Mouse (Mus musculus) CH12.LX (cell line): ENCODE measurements around the gene Apoa2. TPM values are rescaled to one million over a fixed set of nuclear protein-coding genes. Genes with fewer than 3 reads are reported as not detected.

Experiments
- DNase-seq: peaks from one replicate; pipeline ENCODE4 v3.0.0-alpha.2; 2013; ENCODE audit errors: extremely low read depth
- H3K27ac ChIP-seq: 2 replicates; pipeline ENCODE4 v1.5.1; 2012; ENCODE audit warnings: low read depth, mild to moderate bottlenecking, control low read depth, moderate library complexity; ENCODE audit not compliant: insufficient read depth
- H3K27me3 ChIP-seq: replicated peaks from 2 replicates; pipeline ENCODE3; 2012; ENCODE audit warnings: inconsistent platforms
- H3K36me3 ChIP-seq, 2 experiments: replicated peaks in 1 of 2; 2 replicates each; pipeline versions ENCODE3 to v1.6.1; 2012; ENCODE audit warnings: inconsistent platforms in 1 of 2, low read length in 1 of 2, mild to moderate bottlenecking in 1 of 2, mixed read lengths in 1 of 2, moderate library complexity in 1 of 2; ENCODE audit not compliant: control insufficient read depth in 1 of 2, insufficient read depth in 1 of 2
- H3K4me1 ChIP-seq, 2 experiments: 2 replicates each; pipeline ENCODE4 v1.6.1; 2012; ENCODE audit warnings: inconsistent platforms in 1 of 2, moderate library complexity in 1 of 2; ENCODE audit not compliant: insufficient read depth in 2 of 2, control insufficient read depth in 1 of 2
- H3K4me2 ChIP-seq: 2 replicates; pipeline ENCODE4 v1.6.1; 2012; ENCODE audit warnings: low read depth, mild to moderate bottlenecking, control low read depth; ENCODE audit not compliant: poor library complexity, insufficient read depth, severe bottlenecking
- H3K4me3 ChIP-seq, 3 experiments: fragments of 150-350 bp in 1 of 3; sonication (generic) in 1 of 3; replicated peaks in 1 of 3; 2 replicates each; pipeline versions ENCODE3 to v1.5.1; 2011 to 2012; ENCODE audit warnings: low read depth in 2 of 3, low read length in 2 of 3, mild to moderate bottlenecking in 2 of 3, moderate library complexity in 2 of 3, control low read depth in 1 of 3, improper control_type of control experiment in 1 of 3, inconsistent platforms in 1 of 3, mixed read lengths in 1 of 3; ENCODE audit not compliant: poor library complexity in 1 of 3
- H3K79me2 ChIP-seq: replicated peaks from 2 replicates; pipeline ENCODE4 v1.6.1; 2012; ENCODE audit warnings: mild to moderate bottlenecking, moderate library complexity; ENCODE audit not compliant: control insufficient read depth, poor library complexity, insufficient read depth, severe bottlenecking; ENCODE audit errors: extremely low read depth
- H3K9ac ChIP-seq: 2 replicates; pipeline ENCODE4 v1.6.1; 2012; ENCODE audit warnings: low read depth, mild to moderate bottlenecking, control low read depth, moderate library complexity; ENCODE audit not compliant: insufficient read depth
- H3K9me3 ChIP-seq: replicated peaks from 2 replicates; pipeline ENCODE3; 2012; ENCODE audit warnings: low read length, inconsistent platforms, mixed read lengths
- GABPA ChIP-seq: IDR thresholded peaks from 2 replicates; pipeline ENCODE4 v1.6.1; 2012; ENCODE audit warnings: low read depth, low read length, improper control_type of control experiment, inconsistent platforms; ENCODE audit not compliant: insufficient replicate concordance
- IRF4 ChIP-seq: IDR thresholded peaks from 2 replicates; pipeline ENCODE4 v1.6.1; 2014; ENCODE audit warnings: low read depth, mild to moderate bottlenecking, inconsistent platforms, low read length, improper control_type of control experiment
- KAT2A ChIP-seq: IDR thresholded peaks from 2 replicates; pipeline ENCODE4 v1.6.1; 2012; ENCODE audit warnings: low read length, improper control_type of control experiment, inconsistent platforms; ENCODE audit not compliant: insufficient replicate concordance
- UBTF ChIP-seq: IDR thresholded peaks from 2 replicates; pipeline ENCODE4 v1.6.1; 2012; ENCODE audit warnings: low read depth, mild to moderate bottlenecking, inconsistent platforms, low read length, improper control_type of control experiment, moderate library complexity
- USF1 ChIP-seq: IDR thresholded peaks from 2 replicates; pipeline ENCODE4 v1.6.1; 2014; ENCODE audit warnings: low read depth, mild to moderate bottlenecking, inconsistent platforms, low read length, improper control_type of control experiment
- USF2 ChIP-seq: conservative IDR thresholded peaks from 2 replicates; pipeline ENCODE4 v1.6.1; 2011; ENCODE audit warnings: low read depth, low read length, improper control_type of control experiment
- dilution Hi-C: fragments of 300-500 bp; cut with MboI; formaldehyde crosslinking; loops from 2 replicates; pipeline ENCODE4 v1.14.3; 2020; ENCODE audit warnings: low sequenced_read_pairs; ENCODE audit not compliant: extremely low pct_unique_long_range_greater_than_20kb, extremely low pct_ligation_motif_present
- in situ Hi-C: fragments of 300-500 bp; cut with MboI; formaldehyde crosslinking; loops from 3 replicates; pipeline ENCODE4 v1.14.3; 2019; ENCODE audit warnings: low sequenced_read_pairs, low pct_ligation_motif_present, low pct_unique_long_range_greater_than_20kb, mixed read lengths
- polyA plus RNA-seq: library from polyadenylated mRNA; unstranded; fragments of >175 nt; gene quantifications from 2 replicates; pipeline ENCODE4 v1.2.1, GENCODE M21; 2012; ENCODE audit warnings: low read depth; ENCODE audit not compliant: insufficient read length
- total RNA-seq, 2 experiments: library from RNA; depleted of rRNA; stranded (reverse); fragments of 300-350 nt in 1 of 2; fragments of >200 nt in 1 of 2; gene quantifications; 2 replicates each; pipeline ENCODE4 v1.2.3; 2012 to 2014

The Apoa2 gene
- total and polyA plus RNA-seq, 3 experiments, result 3.0 to 5.3 (median 3.1) TPM

DNA sequence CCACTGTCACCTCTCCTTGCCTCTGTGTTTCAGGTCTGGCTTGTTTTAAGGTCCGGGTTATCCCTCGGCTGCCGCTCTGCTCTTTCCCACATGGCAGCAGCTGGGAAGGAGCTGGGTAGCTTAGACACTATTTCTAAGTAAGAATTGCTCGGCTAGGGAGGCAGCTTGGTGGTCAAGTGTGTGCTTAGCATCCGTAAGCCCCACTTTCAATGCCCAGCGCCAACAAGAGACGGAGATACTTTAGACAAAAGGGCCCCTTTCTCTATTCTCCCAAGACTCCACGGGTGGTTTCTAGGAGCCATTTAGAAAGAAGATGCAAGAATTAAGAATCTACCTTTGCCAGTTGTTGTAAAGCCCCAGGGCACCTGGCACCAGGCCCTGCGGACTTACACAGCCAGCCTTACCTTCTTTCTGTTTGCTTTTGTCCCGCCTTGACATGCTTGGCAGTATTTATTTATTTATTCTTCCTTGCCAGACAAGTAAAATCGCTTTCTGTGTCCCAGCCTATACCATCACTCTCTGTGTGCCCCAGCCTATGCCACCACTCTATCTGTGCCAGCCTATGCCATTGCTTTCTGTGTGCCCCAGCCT lies 50.4 kb downstream of the Apoa2 start:
- H3K9me3 ChIP-seq, result no peaks in the 10 kb centered on the region
- H3K4me1 ChIP-seq, result peaks cover 0 to 30% of the 10 kb centered on the region in 2 experiments; a peak in 2 of 4 replicates
- dilution Hi-C loops (no loop called here), in situ Hi-C loops (no loop called here)
- no peak overlapping the region for H3K27ac ChIP-seq
- no peak overlapping the region for H3K4me3 ChIP-seq
- H3K9ac ChIP-seq, result no peak overlapping the region
- DNase-seq, result no peak
- peaks cover 57 to 79% of the 10 kb centered on the region in 2 experiments for H3K36me3 ChIP-seq
- H3K79me2 ChIP-seq, result no peaks in the 10 kb centered on the region
- no peaks in the 10 kb centered on the region for H3K27me3 ChIP-seq
- TF ChIP-seq UBTF (no peak), USF2 (no peak), GABPA (no peak), USF1 (no peak), KAT2A (no peak), IRF4 (no peak)
- H3K4me2 ChIP-seq, result no peak overlapping the region

Other genes starting within 250 kb of the Apoa2 start
Only the 20 nearest of the 25 such genes appear.
- gene Fcgr3, start 160.1 kb upstream of the Apoa2 start, total RNA-seq (2012; rRNA removed), result 4.3 and 8.5 TPM in 2 replicates
- gene Fcgr3, start 160.1 kb upstream of the Apoa2 start, total RNA-seq (2014; rRNA removed), result 6.1 and 6.3 TPM in 2 replicates
- gene Fcgr3, start 160.1 kb upstream of the Apoa2 start, polyA plus RNA-seq, result 2.6 and 3.7 TPM in 2 replicates
- gene Cfap126, start 111.1 kb upstream of the Apoa2 start, total RNA-seq (2012; rRNA removed), result 0.76 and 2.0 TPM in 2 replicates
- gene Cfap126, start 111.1 kb upstream of the Apoa2 start, total RNA-seq (2014; rRNA removed), result 0.43 and 0.79 TPM in 2 replicates
- 2.5 and 3.4 TPM in 2 replicates for gene Cfap126, start 111.1 kb upstream of the Apoa2 start, polyA plus RNA-seq
- gene Sdhc, start 74.5 kb upstream of the Apoa2 start, total RNA-seq (2012; rRNA removed), result 79.4 and 87.5 TPM in 2 replicates
- 178 and 205 TPM in 2 replicates for gene Sdhc, start 74.5 kb upstream of the Apoa2 start, total RNA-seq (2014; rRNA removed)
- gene Sdhc, start 74.5 kb upstream of the Apoa2 start, polyA plus RNA-seq, result 120 and 153 TPM in 2 replicates
- 0.04 and 0.21 TPM in 2 replicates for gene Mpz, start 74.3 kb upstream of the Apoa2 start, total RNA-seq (2012; rRNA removed)
- gene Mpz, start 74.3 kb upstream of the Apoa2 start, total RNA-seq (2014; rRNA removed), result not detected in 2 replicates
- gene Mpz, start 74.3 kb upstream of the Apoa2 start, polyA plus RNA-seq, result 0.26 and 0.49 TPM in 2 replicates
- gene Pcp4l1, start 28.8 kb upstream of the Apoa2 start, total RNA-seq (2012; rRNA removed), result not detected in 2 replicates
- gene Pcp4l1, start 28.8 kb upstream of the Apoa2 start, total RNA-seq (2014; rRNA removed), result not detected in 2 replicates
- not detected in 2 replicates for gene Pcp4l1, start 28.8 kb upstream of the Apoa2 start, polyA plus RNA-seq
- gene Nr1i3, start 11.1 kb upstream of the Apoa2 start, total RNA-seq (2012; rRNA removed), result 1.2 and 1.6 TPM in 2 replicates
- gene Nr1i3, start 11.1 kb upstream of the Apoa2 start, total RNA-seq (2014; rRNA removed), result not detected in 2 replicates
- 0.10 and 0.23 TPM in 2 replicates for gene Nr1i3, start 11.1 kb upstream of the Apoa2 start, polyA plus RNA-seq
- 37.1 and 37.6 TPM in 2 replicates for gene Tomm40l, start 2.5 kb upstream of the Apoa2 start, total RNA-seq (2012; rRNA removed)
- 34.4 and 36.0 TPM in 2 replicates for gene Tomm40l, start 2.5 kb upstream of the Apoa2 start, total RNA-seq (2014; rRNA removed)
- 24.7 and 32.8 TPM in 2 replicates for gene Tomm40l, start 2.5 kb upstream of the Apoa2 start, polyA plus RNA-seq
- 10.1 and 13.6 TPM in 2 replicates for gene Fcer1g, start 9.3 kb downstream of the Apoa2 start, total RNA-seq (2012; rRNA removed)
- gene Fcer1g, start 9.3 kb downstream of the Apoa2 start, total RNA-seq (2014; rRNA removed), result 22.7 and 31.3 TPM in 2 replicates
- gene Fcer1g, start 9.3 kb downstream of the Apoa2 start, polyA plus RNA-seq, result 35.6 and 51.2 TPM in 2 replicates
- 0.13 and 0.25 TPM in 2 replicates for gene Adamts4, start 25.4 kb downstream of the Apoa2 start, total RNA-seq (2012; rRNA removed)
- 0.04 and 0.08 TPM in 2 replicates for gene Adamts4, start 25.4 kb downstream of the Apoa2 start, total RNA-seq (2014; rRNA removed)
- gene Adamts4, start 25.4 kb downstream of the Apoa2 start, polyA plus RNA-seq, result 0.09 and 0.19 TPM in 2 replicates
- gene Ndufs2, start 26.3 kb downstream of the Apoa2 start, total RNA-seq (2012; rRNA removed), result 244 and 265 TPM in 2 replicates
- gene Ndufs2, start 26.3 kb downstream of the Apoa2 start, total RNA-seq (2014; rRNA removed), result 239 and 242 TPM in 2 replicates
- gene Ndufs2, start 26.3 kb downstream of the Apoa2 start, polyA plus RNA-seq, result 242 and 264 TPM in 2 replicates
- gene B4galt3, start 45.3 kb downstream of the Apoa2 start, total RNA-seq (2012; rRNA removed), result 27.4 and 27.8 TPM in 2 replicates
- gene B4galt3, start 45.3 kb downstream of the Apoa2 start, total RNA-seq (2014; rRNA removed), result 18.3 and 19.3 TPM in 2 replicates
- gene B4galt3, start 45.3 kb downstream of the Apoa2 start, polyA plus RNA-seq, result 23.1 TPM in 2 replicates
- 12.4 and 13.6 TPM in 2 replicates for gene Ppox, start 56.1 kb downstream of the Apoa2 start, total RNA-seq (2012; rRNA removed)
- 10.5 and 13.7 TPM in 2 replicates for gene Ppox, start 56.1 kb downstream of the Apoa2 start, total RNA-seq (2014; rRNA removed)
- 13.9 and 15.1 TPM in 2 replicates for gene Ppox, start 56.1 kb downstream of the Apoa2 start, polyA plus RNA-seq
- 13.1 and 14.2 TPM in 2 replicates for gene Usp21, start 62.9 kb downstream of the Apoa2 start, total RNA-seq (2012; rRNA removed)
- gene Usp21, start 62.9 kb downstream of the Apoa2 start, total RNA-seq (2014; rRNA removed), result 7.1 and 8.5 TPM in 2 replicates
- gene Usp21, start 62.9 kb downstream of the Apoa2 start, polyA plus RNA-seq, result 34.3 and 37.6 TPM in 2 replicates
- 98.4 and 120 TPM in 2 replicates for gene Ufc1, start 70.0 kb downstream of the Apoa2 start, total RNA-seq (2012; rRNA removed)
- gene Ufc1, start 70.0 kb downstream of the Apoa2 start, total RNA-seq (2014; rRNA removed), result 115 and 121 TPM in 2 replicates
- gene Ufc1, start 70.0 kb downstream of the Apoa2 start, polyA plus RNA-seq, result 71.4 and 76.2 TPM in 2 replicates
- 18.7 and 21.5 TPM in 2 replicates for gene Dedd, start 104.1 kb downstream of the Apoa2 start, total RNA-seq (2012; rRNA removed)
- gene Dedd, start 104.1 kb downstream of the Apoa2 start, total RNA-seq (2014; rRNA removed), result 13.1 and 14.5 TPM in 2 replicates
- 34.5 and 35.8 TPM in 2 replicates for gene Dedd, start 104.1 kb downstream of the Apoa2 start, polyA plus RNA-seq
- gene Nit1, start 120.6 kb downstream of the Apoa2 start, total RNA-seq (2012; rRNA removed), result 40.8 and 41.0 TPM in 2 replicates
- 48.6 and 51.4 TPM in 2 replicates for gene Nit1, start 120.6 kb downstream of the Apoa2 start, total RNA-seq (2014; rRNA removed)
- gene Nit1, start 120.6 kb downstream of the Apoa2 start, polyA plus RNA-seq, result 39.5 and 42.4 TPM in 2 replicates
- 25.2 and 28.2 TPM in 2 replicates for gene Pfdn2, start 120.6 kb downstream of the Apoa2 start, total RNA-seq (2012; rRNA removed)
- 32.3 and 33.0 TPM in 2 replicates for gene Pfdn2, start 120.6 kb downstream of the Apoa2 start, total RNA-seq (2014; rRNA removed)
- 292 and 408 TPM in 2 replicates for gene Pfdn2, start 120.6 kb downstream of the Apoa2 start, polyA plus RNA-seq
- gene Klhdc9, start 135.7 kb downstream of the Apoa2 start, total RNA-seq (2012; rRNA removed), result 0.08 and 0.13 TPM in 2 replicates
- gene Klhdc9, start 135.7 kb downstream of the Apoa2 start, total RNA-seq (2014; rRNA removed), result not detected in 2 replicates
- not detected in 2 replicates for gene Klhdc9, start 135.7 kb downstream of the Apoa2 start, polyA plus RNA-seq
- gene Nectin4, start 145.0 kb downstream of the Apoa2 start, total RNA-seq (2012; rRNA removed), result 2.1 and 2.7 TPM in 2 replicates
- gene Nectin4, start 145.0 kb downstream of the Apoa2 start, total RNA-seq (2014; rRNA removed), result 0.22 and 0.30 TPM in 2 replicates
- 0.49 and 0.52 TPM in 2 replicates for gene Nectin4, start 145.0 kb downstream of the Apoa2 start, polyA plus RNA-seq
- gene Arhgap30, start 163.9 kb downstream of the Apoa2 start, total RNA-seq (2012; rRNA removed), result 70.8 and 81.4 TPM in 2 replicates
- 52.0 and 55.9 TPM in 2 replicates for gene Arhgap30, start 163.9 kb downstream of the Apoa2 start, total RNA-seq (2014; rRNA removed)
- 78.5 and 85.0 TPM in 2 replicates for gene Arhgap30, start 163.9 kb downstream of the Apoa2 start, polyA plus RNA-seq